Mouse (Mus musculus): ENCODE measurements around the gene Hdc.

Gene Hdc

GRCm38 (mm10) chr2:126551896-126552295 lies 67.2 kb downstream of the Hdc start:
- no peak for DNase-seq

- peak; percentile 38 for DNase-seq
Observed at GRCm38 (mm10) chr2:126551244-126551890, 67.7 kb downstream of the Hdc start.

GRCm38 (mm10) chr2:126549681-126550080 lies 69.4 kb downstream of the Hdc start:
- no peak for DNase-seq

- no peak for DNase-seq
Observed at GRCm38 (mm10) chr2:126546392-126546791, 72.7 kb downstream of the Hdc start.

- DNase-seq, result no peak
Observed at GRCm38 (mm10) chr2:126545297-126545696, 73.8 kb downstream of the Hdc start.
